Mouse (Mus musculus): ENCODE measurements at regions not wholly inside any gene's neighbourhood (a gene's known extent, or its start where the extent isn't known, plus 50 kb on each side); places are given as distances from the start of the nearest gene placed in this dataset. TPM values are rescaled to one million over a fixed set of nuclear protein-coding genes. Genes with fewer than 3 reads are reported as not detected.

GRCm38 (mm10) chr10:24981763-24982162, 54.5 kb upstream of the Arg1 start:
- 85% methylated on average over 3 of the region's 3 CpGs for WGBS
- H3K36me3 ChIP-seq, result no peaks in the 10 kb centered on the region

More at GRCm38 (mm10) chr10:24981763-24982162, 54.5 kb upstream of the Arg1 start:
- Histone ChIP-seq H3K9ac (no peak overlapping the region), H3K4me2 (replicated peaks) (no peak overlapping the region), H3K4me3 (no peak overlapping the region), H3K9me3 (peaks cover 4% of the 10 kb centered on the region; the same call in 1 of the 2 replicates), H3K27ac (no peak overlapping the region), H3K4me1 (no peaks in the 10 kb centered on the region), H3K27me3 (replicated peaks) (no peaks in the 10 kb centered on the region)
- ATAC-seq (ENCODE audit: low FRiP score, low read depth), result no peak

Small RNA genes lying in the stretch of these regions (microRNA-seq; reads per million reads assigned to microRNA genes)
- gene Gm22566, result not detected

Measured in neural tube, embryonic 12.5 days (tissue).